Mouse (Mus musculus): ENCODE results near the gene Fdxr.
A peak's percentile ranks its signal among the peaks of the same experiment; 100 is the strongest.

The Fdxr gene

GRCm38 (mm10) chr11:115276780-115277603, at the start of gene Fdxr:
TSS of gene Fdxr (minus strand) at chr11:115277050.
- peak; percentile 99 for DNase-seq (ENCODE audit: low read depth, low spot score)

- no peak for DNase-seq (ENCODE audit: low read depth, low spot score)
Measured at GRCm38 (mm10) chr11:115323354-115323753, 46.5 kb upstream of the Fdxr start.

- peak; percentile 57 for DNase-seq (ENCODE audit: low read depth, low spot score)
Measured at GRCm38 (mm10) chr11:115321906-115322693, 45.2 kb upstream of the Fdxr start, which contains the start of gene Ush1g. TSS of gene Ush1g (minus strand) at chr11:115322041.

- no peak for DNase-seq (ENCODE audit: low read depth, low spot score)
Measured at GRCm38 (mm10) chr11:115319704-115320383, 43.0 kb upstream of the Fdxr start.

GRCm38 (mm10) chr11:115318245-115319027, 41.6 kb upstream of the Fdxr start:
- DNase-seq (ENCODE audit: low read depth, low spot score): no peak

GRCm38 (mm10) chr11:115317204-115317603, 40.4 kb upstream of the Fdxr start:
- no peak for DNase-seq (ENCODE audit: low read depth, low spot score)

GRCm38 (mm10) chr11:115314249-115314648, 37.4 kb upstream of the Fdxr start:
- no peak for DNase-seq (ENCODE audit: low read depth, low spot score)

GRCm38 (mm10) chr11:115308781-115309180, 31.9 kb upstream of the Fdxr start:
- DNase-seq (ENCODE audit: low read depth, low spot score): no peak

- no peak for DNase-seq (ENCODE audit: low read depth, low spot score)
Measured at GRCm38 (mm10) chr11:115306863-115307262, 30.0 kb upstream of the Fdxr start, which contains the start of gene Otop2. TSS of gene Otop2 (plus strand) at chr11:115307163.

- no peak for DNase-seq (ENCODE audit: low read depth, low spot score)
Measured at GRCm38 (mm10) chr11:115303167-115303566, 26.3 kb upstream of the Fdxr start.

GRCm38 (mm10) chr11:115301351-115301750, 24.5 kb upstream of the Fdxr start:
- DNase-seq (ENCODE audit: low read depth, low spot score): no peak

GRCm38 (mm10) chr11:115300745-115301144, 23.9 kb upstream of the Fdxr start:
- no peak for DNase-seq (ENCODE audit: low read depth, low spot score)

- no peak for DNase-seq (ENCODE audit: low read depth, low spot score)
Measured at GRCm38 (mm10) chr11:115298160-115298559, 21.3 kb upstream of the Fdxr start.

GRCm38 (mm10) chr11:115297214-115297826, 20.5 kb upstream of the Fdxr start, which contains the start of gene Fads6:
TSS of gene Fads6 (minus strand) at chr11:115297663.
- DNase-seq (ENCODE audit: low read depth, low spot score): no peak

- DNase-seq (ENCODE audit: low read depth, low spot score): no peak
Measured at GRCm38 (mm10) chr11:115296471-115297210, 19.8 kb upstream of the Fdxr start.

GRCm38 (mm10) chr11:115295939-115296338, 19.1 kb upstream of the Fdxr start:
- DNase-seq (ENCODE audit: low read depth, low spot score): no peak

GRCm38 (mm10) chr11:115292631-115293375, 16.0 kb upstream of the Fdxr start:
- no peak for DNase-seq (ENCODE audit: low read depth, low spot score)

GRCm38 (mm10) chr11:115291503-115291902, 14.7 kb upstream of the Fdxr start:
- DNase-seq (ENCODE audit: low read depth, low spot score): no peak

- DNase-seq (ENCODE audit: low read depth, low spot score): no peak
Measured at GRCm38 (mm10) chr11:115290919-115291318, 14.1 kb upstream of the Fdxr start.
